Mouse (Mus musculus): Measurements from ENCODE around the gene Sidt2. TPM values are rescaled to one million over a fixed set of nuclear protein-coding genes. Genes with fewer than 3 reads are reported as not detected.

Gene Sidt2
- polyA plus RNA-seq (2015; fragmentation: Nextera tagmentation; extraction: Ambion mirVana) = 18.5 and 20.5 TPM in 2 replicates

DNA sequence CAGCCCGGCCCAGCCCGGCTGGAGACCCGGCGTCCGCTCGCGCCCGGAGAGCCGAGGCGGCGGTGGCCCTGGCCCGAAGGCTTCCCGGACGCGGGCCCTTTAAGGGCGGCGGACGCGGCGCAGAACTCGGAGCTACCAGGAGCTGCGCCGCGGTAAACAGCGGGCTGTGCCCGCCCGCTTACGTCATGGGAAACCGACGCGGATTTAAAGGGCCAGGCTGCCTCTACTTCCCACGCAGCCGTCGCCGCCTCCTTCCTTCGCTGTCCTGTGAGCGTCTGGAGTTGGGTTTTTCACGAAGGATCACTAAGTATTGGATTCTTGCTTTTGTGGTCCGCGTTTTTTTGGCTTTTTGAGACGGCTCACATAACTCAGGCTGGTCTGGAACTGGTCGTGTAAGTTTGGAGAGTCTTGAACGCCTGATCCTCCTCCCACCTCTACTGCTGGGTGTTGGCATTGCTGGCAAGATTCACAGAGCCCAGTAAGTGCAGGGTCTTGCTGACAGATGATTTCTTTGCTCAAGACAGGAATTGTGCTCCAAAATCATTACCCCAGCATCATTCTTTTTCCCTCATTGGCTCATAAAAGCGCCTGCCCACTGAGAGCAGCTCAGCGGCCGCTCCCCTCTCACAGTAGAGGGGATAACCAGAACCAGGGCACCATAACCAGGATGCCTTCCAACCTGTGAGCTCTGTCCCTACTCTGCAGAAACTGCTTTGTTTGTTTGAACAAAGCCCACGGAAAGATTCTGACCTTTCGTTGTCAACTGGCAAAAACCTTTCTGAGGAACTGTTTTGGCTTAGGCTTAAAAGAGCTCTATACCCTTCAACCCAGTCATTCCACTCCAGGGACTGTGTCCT, at the start of gene Sidt2:
Gene Sidt2, minus strand, starts transcription at position 152 of the 857 bp plus-strand sequence.
- 2% methylated on average over 46 of the region's 48 CpGs for WGBS (ENCODE audit: insufficient replicate concordance)
- peak within 1 kb of the TSS; percentile 79 for H3K4me2 ChIP-seq (ENCODE audit: low read depth, low read length)

DNA sequence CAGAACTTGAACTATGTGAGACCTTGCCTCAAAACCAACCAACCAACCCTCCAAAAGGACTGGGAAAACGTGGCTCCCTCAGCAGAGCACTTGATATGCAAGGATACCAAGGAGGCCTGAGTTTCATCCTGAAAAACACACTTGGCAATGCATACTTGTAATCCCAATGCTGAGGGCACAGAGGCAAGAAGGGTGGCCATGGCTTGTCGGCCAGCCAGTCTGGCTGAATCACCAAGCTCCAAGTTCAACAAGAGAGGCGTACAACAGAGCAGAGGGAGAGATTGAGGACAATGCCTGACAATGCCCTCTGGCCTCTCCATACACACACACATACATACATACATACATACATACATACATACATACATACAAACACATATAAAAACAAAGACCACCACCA, 49.5 kb upstream of the Sidt2 start:
- H3K4me2 ChIP-seq (ENCODE audit: low read depth, low read length) = no peak overlapping the region
- ATAC-seq (ENCODE audit: low read depth) = no peak
- 58% methylated on average over 3 of the region's 3 CpGs for WGBS (ENCODE audit: insufficient replicate concordance)

More for the DNA sequence above, at the start of gene Sidt2:
- peak within 1 kb of the TSS; percentile 97 for H3K9ac ChIP-seq (ENCODE audit: low read depth, low read length)
- H3K4me3 ChIP-seq (ENCODE audit: low read depth, low read length) = peak within 1 kb of the TSS; percentile 85
- no peaks in the 10 kb centered on the region for H3K27me3 ChIP-seq (ENCODE audit: control insufficient read depth, insufficient read depth, low read depth, low read length)
- peak within 1 kb of the TSS; percentile 93 for H3K27ac ChIP-seq (ENCODE audit: low read length)
- peak; percentile 95 for ATAC-seq (ENCODE audit: low read depth)
- peaks cover 14% of the 10 kb centered on the region for H3K36me3 ChIP-seq (ENCODE audit: control insufficient read depth, insufficient read depth)
- no peaks in the 10 kb centered on the region for H3K9me3 ChIP-seq (replicated peaks; ENCODE audit: control insufficient read depth, low read length)
- H3K4me1 ChIP-seq (ENCODE audit: control insufficient read depth, low read depth, low read length) = peaks cover 26% of the 10 kb centered on the region

DNA sequence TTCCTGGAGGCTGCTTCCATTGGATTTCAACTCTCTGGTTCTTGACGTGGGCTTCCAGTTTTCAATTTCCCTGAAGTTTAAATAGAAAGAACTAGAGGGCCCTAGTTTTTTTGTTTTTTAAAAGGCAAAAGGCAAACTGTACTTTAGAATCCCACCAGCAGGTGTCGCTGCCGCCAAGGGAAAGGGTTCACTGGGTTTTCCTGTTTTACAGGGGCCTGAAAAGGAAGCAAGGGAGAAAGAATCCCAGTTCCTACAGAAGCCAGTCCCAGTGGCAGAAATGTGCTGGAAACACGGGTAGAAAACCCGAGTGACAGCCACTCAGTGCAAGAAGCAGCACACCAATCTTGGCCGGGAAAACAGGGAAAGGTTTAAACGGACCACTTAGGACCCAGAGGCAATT, 48.7 kb upstream of the Sidt2 start:
- WGBS (ENCODE audit: insufficient replicate concordance) = 11% methylated on average over 7 of the region's 7 CpGs
- Histone ChIP-seq H3K9ac (ENCODE audit: low read depth, low read length) (no peak overlapping the region), H3K9me3 (replicated peaks; ENCODE audit: control insufficient read depth, low read length) (no peaks in the 10 kb centered on the region), H3K4me3 (ENCODE audit: low read depth, low read length) (no peak overlapping the region), H3K4me1 (ENCODE audit: control insufficient read depth, low read depth, low read length) (no peaks in the 10 kb centered on the region), H3K27me3 (ENCODE audit: control insufficient read depth, insufficient read depth, low read depth, low read length) (no peaks in the 10 kb centered on the region), H3K4me2 (ENCODE audit: low read depth, low read length) (no peak overlapping the region), H3K27ac (ENCODE audit: low read length) (no peak overlapping the region), H3K36me3 (ENCODE audit: control insufficient read depth, insufficient read depth) (no peaks in the 10 kb centered on the region)
- ATAC-seq (ENCODE audit: low read depth) = no peak

More for the DNA sequence above, 49.5 kb upstream of the Sidt2 start:
- Histone ChIP-seq H3K4me1 (ENCODE audit: control insufficient read depth, low read depth, low read length) (no peaks in the 10 kb centered on the region), H3K36me3 (ENCODE audit: control insufficient read depth, insufficient read depth) (no peaks in the 10 kb centered on the region), H3K27ac (ENCODE audit: low read length) (no peak overlapping the region), H3K4me3 (ENCODE audit: low read depth, low read length) (no peak overlapping the region), H3K9ac (ENCODE audit: low read depth, low read length) (no peak overlapping the region), H3K27me3 (ENCODE audit: control insufficient read depth, insufficient read depth, low read depth, low read length) (no peaks in the 10 kb centered on the region), H3K9me3 (replicated peaks; ENCODE audit: control insufficient read depth, low read length) (no peaks in the 10 kb centered on the region)

DNA sequence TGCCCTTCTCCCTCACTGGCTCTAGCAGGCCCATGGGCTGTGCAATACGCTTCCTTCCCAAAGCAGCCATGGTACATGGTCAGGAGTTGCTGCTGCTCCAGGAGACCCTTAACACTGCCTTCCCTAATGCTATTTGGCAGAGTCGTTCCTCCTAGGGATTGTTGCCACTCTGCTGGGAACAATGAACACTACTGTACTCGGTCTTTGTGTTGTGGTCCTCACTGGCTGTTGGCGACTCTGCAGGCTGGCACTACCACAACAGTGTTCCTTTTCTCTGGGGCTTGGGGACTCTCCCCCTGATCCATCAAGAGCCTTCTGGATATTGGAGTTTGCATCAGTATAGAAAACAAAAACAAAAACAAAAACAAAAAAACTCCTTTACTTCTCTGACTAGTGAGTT, 44.0 kb upstream of the Sidt2 start:
- Histone ChIP-seq H3K4me1 (ENCODE audit: control insufficient read depth, low read depth, low read length) (no peaks in the 10 kb centered on the region), H3K9ac (ENCODE audit: low read depth, low read length) (no peak overlapping the region), H3K27ac (ENCODE audit: low read length) (no peak overlapping the region), H3K9me3 (replicated peaks; ENCODE audit: control insufficient read depth, low read length) (no peaks in the 10 kb centered on the region), H3K4me2 (ENCODE audit: low read depth, low read length) (no peak overlapping the region), H3K4me3 (ENCODE audit: low read depth, low read length) (no peak overlapping the region), H3K36me3 (ENCODE audit: control insufficient read depth, insufficient read depth) (no peaks in the 10 kb centered on the region), H3K27me3 (ENCODE audit: control insufficient read depth, insufficient read depth, low read depth, low read length) (no peaks in the 10 kb centered on the region)
- WGBS (ENCODE audit: insufficient replicate concordance) = 61% methylated on average over 4 of the region's 4 CpGs
- no peak for ATAC-seq (ENCODE audit: low read depth)

DNA sequence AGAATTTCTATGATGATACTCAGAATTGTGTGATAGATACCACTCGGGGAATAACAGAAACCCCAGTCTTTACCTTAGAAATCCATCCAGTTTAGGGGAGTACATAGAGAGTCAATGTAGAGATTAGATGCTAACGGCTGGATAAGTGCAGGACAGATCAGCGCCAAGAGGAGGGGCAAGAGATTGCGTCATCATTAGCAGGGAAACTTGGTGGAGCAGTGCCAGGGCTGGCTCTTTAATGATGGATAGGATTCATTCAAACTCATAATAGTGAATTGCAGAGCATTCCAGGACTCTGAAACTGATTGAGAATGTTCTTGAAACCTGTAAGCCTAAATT, 30.1 kb upstream of the Sidt2 start:
- Histone ChIP-seq H3K4me1 (ENCODE audit: control insufficient read depth, low read depth, low read length) (peaks cover 28% of the 10 kb centered on the region), H3K9ac (ENCODE audit: low read depth, low read length) (peak overlapping the region; percentile 93), H3K27ac (ENCODE audit: low read length) (peak overlapping the region; percentile 91), H3K36me3 (ENCODE audit: control insufficient read depth, insufficient read depth) (no peaks in the 10 kb centered on the region), H3K9me3 (replicated peaks; ENCODE audit: control insufficient read depth, low read length) (no peaks in the 10 kb centered on the region), H3K4me2 (ENCODE audit: low read depth, low read length) (peak overlapping the region; percentile 79), H3K4me3 (ENCODE audit: low read depth, low read length) (peak overlapping the region; percentile 86), H3K27me3 (ENCODE audit: control insufficient read depth, insufficient read depth, low read depth, low read length) (no peaks in the 10 kb centered on the region)
- ATAC-seq (ENCODE audit: low read depth) = peak; percentile 49
- WGBS (ENCODE audit: insufficient replicate concordance) = under 1% methylated on average over 4 of the region's 4 CpGs

DNA sequence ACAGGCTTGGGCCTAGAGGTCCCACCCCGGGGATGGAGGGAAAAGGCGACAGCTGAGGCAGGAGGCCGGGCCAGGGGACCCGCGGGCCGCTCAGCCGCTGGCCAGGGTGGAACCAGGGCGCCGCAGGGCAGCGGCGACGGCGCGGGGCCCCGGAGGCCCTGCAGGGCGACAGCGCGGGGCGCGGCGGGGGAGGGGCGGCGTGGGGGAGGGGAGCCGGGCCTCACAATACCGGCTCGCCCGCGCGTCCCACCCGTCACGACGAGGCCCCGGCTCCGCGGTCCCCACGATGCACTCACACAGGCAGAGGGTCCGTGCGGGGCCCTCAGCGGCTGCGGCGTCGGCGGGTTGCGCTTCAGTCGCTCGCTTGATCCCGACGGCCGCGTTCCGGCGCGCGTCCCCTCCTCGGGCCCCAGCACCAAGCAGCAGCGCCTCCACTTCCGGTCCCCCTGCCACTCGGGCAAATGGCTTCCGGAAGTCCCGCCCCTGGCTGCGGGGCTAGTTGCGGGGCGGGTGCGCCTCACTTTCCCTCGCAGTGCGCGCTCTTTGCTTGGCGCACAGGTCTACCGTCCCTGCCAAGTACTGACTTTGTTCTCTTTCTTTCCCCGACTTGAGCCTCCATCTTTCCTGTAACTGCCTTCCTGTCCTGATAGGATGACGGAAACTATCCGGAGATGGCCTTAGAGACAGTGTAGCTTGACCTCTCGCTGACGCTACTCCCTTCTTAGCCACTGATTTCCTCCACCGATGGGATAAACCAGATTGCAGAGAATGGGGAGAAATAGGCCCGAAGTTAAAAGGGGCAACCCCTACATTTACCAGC, 29.6 kb upstream of the Sidt2 start:
- H3K36me3 ChIP-seq (ENCODE audit: control insufficient read depth, insufficient read depth) = no peaks in the 10 kb centered on the region
- no peaks in the 10 kb centered on the region for H3K9me3 ChIP-seq (replicated peaks; ENCODE audit: control insufficient read depth, low read length)
- peak overlapping the region; percentile 79 for H3K4me2 ChIP-seq (ENCODE audit: low read depth, low read length)
- no peaks in the 10 kb centered on the region for H3K27me3 ChIP-seq (ENCODE audit: control insufficient read depth, insufficient read depth, low read depth, low read length)
- ATAC-seq (ENCODE audit: low read depth) = peak; percentile 92
- peak overlapping the region; percentile 91 for H3K27ac ChIP-seq (ENCODE audit: low read length)
- H3K9ac ChIP-seq (ENCODE audit: low read depth, low read length) = peak overlapping the region; percentile 93
- WGBS (ENCODE audit: insufficient replicate concordance) = under 1% methylated on average over 56 of the region's 76 CpGs
- H3K4me3 ChIP-seq (ENCODE audit: low read depth, low read length) = peak overlapping the region; percentile 86
- H3K4me1 ChIP-seq (ENCODE audit: control insufficient read depth, low read depth, low read length) = peaks cover 33% of the 10 kb centered on the region

DNA sequence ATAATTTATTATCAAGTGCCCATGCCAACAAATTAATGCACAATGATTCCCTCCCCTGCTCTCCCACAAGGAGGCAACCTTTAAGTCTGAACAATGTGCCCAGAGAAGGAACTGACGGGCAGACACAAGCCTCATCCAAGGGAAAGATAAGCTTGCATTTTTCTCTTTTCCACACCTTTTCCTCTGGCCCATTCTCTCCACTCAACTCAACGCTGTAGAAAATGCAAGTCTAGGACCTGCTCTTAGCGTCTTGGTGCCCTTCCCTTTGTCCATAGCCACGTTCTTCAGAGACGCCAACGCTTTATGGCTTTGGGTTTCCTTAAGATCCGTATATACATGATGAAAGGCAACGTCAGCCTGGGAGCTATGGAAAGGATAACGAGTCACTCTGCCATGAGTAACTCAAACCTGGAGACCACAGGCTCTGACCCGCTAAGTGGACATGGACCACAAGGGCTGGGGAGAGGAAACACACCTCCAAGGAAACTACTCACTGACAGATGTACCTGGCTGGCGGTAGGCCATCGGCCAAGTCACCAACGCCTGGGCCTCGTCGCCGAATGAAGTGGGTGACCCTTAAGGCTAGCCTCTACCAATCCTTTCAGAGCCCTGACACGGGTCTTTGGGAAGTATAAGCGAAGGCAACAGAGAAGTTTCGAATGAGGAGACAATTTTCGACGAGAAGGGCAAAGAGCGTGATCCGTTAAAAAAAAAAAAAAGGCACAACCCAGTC, 28.8 kb upstream of the Sidt2 start:
- H3K9ac ChIP-seq (ENCODE audit: low read depth, low read length) = peak overlapping the region; percentile 93
- under 1% methylated on average over 23 of the region's 23 CpGs for whole genome bisulfite sequencing (ENCODE audit: insufficient replicate concordance)
- H3K4me2 ChIP-seq (ENCODE audit: low read depth, low read length) = peak overlapping the region; percentile 79
- no peaks in the 10 kb centered on the region for H3K9me3 ChIP-seq (replicated peaks; ENCODE audit: control insufficient read depth, low read length)
- 0 out of 2 replicates have a peak, but pooled peaks have one; percentile 9 for ATAC-seq (ENCODE audit: low read depth)
- no peaks in the 10 kb centered on the region for H3K36me3 ChIP-seq (ENCODE audit: control insufficient read depth, insufficient read depth)
- no peaks in the 10 kb centered on the region for H3K27me3 ChIP-seq (ENCODE audit: control insufficient read depth, insufficient read depth, low read depth, low read length)
- H3K4me3 ChIP-seq (ENCODE audit: low read depth, low read length) = peak overlapping the region; percentile 86
- H3K27ac ChIP-seq (ENCODE audit: low read length) = peak overlapping the region; percentile 91
- H3K4me1 ChIP-seq (ENCODE audit: control insufficient read depth, low read depth, low read length) = peaks cover 38% of the 10 kb centered on the region

DNA sequence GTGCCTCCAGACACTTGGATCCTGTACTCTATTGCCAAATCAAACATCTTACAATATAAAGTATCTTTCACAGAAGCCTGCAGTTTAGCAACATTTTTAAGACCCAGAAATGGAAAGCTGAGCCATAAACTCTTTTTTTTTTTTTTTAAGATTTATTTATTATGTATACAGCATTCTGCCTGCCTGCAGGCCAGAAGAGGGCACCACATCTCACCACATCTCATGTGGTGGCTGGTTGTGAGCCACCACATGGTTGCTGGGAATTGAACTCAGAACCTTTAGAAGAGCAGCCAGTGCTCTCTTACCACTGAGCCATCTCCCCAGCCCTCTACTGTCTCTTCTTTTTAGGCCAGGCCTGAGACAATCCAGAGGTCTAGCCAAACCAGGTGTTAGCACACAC, 26.3 kb upstream of the Sidt2 start:
- Histone ChIP-seq H3K36me3 (ENCODE audit: control insufficient read depth, insufficient read depth) (peaks cover 2% of the 10 kb centered on the region; the same call in 1 of the 2 replicates), H3K9me3 (replicated peaks; ENCODE audit: control insufficient read depth, low read length) (no peaks in the 10 kb centered on the region), H3K9ac (ENCODE audit: low read depth, low read length) (no peak overlapping the region), H3K27me3 (ENCODE audit: control insufficient read depth, insufficient read depth, low read depth, low read length) (no peaks in the 10 kb centered on the region), H3K4me3 (ENCODE audit: low read depth, low read length) (no peak overlapping the region), H3K4me2 (ENCODE audit: low read depth, low read length) (no peak overlapping the region; the same call in 1 of the 2 replicates), H3K27ac (ENCODE audit: low read length) (no peak overlapping the region), H3K4me1 (ENCODE audit: control insufficient read depth, low read depth, low read length) (peaks cover 46% of the 10 kb centered on the region)
- ATAC-seq (ENCODE audit: low read depth) = no peak

Data from liver, embryonic 16.5 days (tissue).